Mouse (Mus musculus): ENCODE results near the gene Olfr799. TPM values are rescaled to one million over a fixed set of nuclear protein-coding genes. Genes with fewer than 3 reads are reported as not detected.

The Olfr799 gene
- polyA plus RNA-seq, 1 experiment = not detected

GRCm38 (mm10) chr10:129673765-129674164 is 36.5 kb downstream of the Olfr799 start, which contains the start of gene Olfr801:
Gene Olfr801, minus strand, starts transcription at chr10:129673865.
- H3K4me1 ChIP-seq (replicated peaks; ENCODE audit: control insufficient read depth, insufficient read depth, low read length) = no peaks in the 10 kb centered on the region
- TF ChIP-seq POLR2A (IDR thresholded peaks at IDR 0.05; ENCODE audit: control insufficient read depth, extremely low read depth, insufficient read depth, low read length, poor library complexity) (no peak), CTCF (IDR thresholded peaks at IDR 0.05; ENCODE audit: borderline replicate concordance, control insufficient read depth, extremely low read depth, insufficient read depth, low read length, poor library complexity) (no peak)
- H3K27ac ChIP-seq (ENCODE audit: control insufficient read depth, insufficient read depth, low read length) = no peak within 1 kb of the TSS
- no peaks in the 10 kb centered on the region for H3K27me3 ChIP-seq (ENCODE audit: control insufficient read depth, insufficient read depth, low read length)
- no peak within 1 kb of the TSS for H3K4me3 ChIP-seq (ENCODE audit: control insufficient read depth, insufficient read depth, low read length)
- H3K36me3 ChIP-seq (ENCODE audit: control insufficient read depth, insufficient read depth, low read length) = no peaks in the 10 kb centered on the region
- 93% methylated on average over 1 of the region's 1 CpGs for WGBS
- DNase-seq = no peak

GRCm38 (mm10) chr10:129688069-129688468 is 50.8 kb downstream of the Olfr799 start, which contains the start of gene Olfr802:
Gene Olfr802, minus strand, starts transcription at chr10:129688169.
- Histone ChIP-seq H3K27ac (ENCODE audit: control insufficient read depth, insufficient read depth, low read length) (no peak within 1 kb of the TSS), H3K4me1 (replicated peaks; ENCODE audit: control insufficient read depth, insufficient read depth, low read length) (no peaks in the 10 kb centered on the region), H3K27me3 (ENCODE audit: control insufficient read depth, insufficient read depth, low read length) (no peaks in the 10 kb centered on the region), H3K36me3 (ENCODE audit: control insufficient read depth, insufficient read depth, low read length) (no peaks in the 10 kb centered on the region), H3K4me3 (ENCODE audit: control insufficient read depth, insufficient read depth, low read length) (no peak within 1 kb of the TSS)
- WGBS = 65% methylated on average over 1 of the region's 1 CpGs
- no peak for DNase-seq
- no peak for TF ChIP-seq CTCF (IDR thresholded peaks at IDR 0.05; ENCODE audit: borderline replicate concordance, control insufficient read depth, extremely low read depth, insufficient read depth, low read length, poor library complexity)
- TF ChIP-seq POLR2A (IDR thresholded peaks at IDR 0.05; ENCODE audit: control insufficient read depth, extremely low read depth, insufficient read depth, low read length, poor library complexity) = no peak

GRCm38 (mm10) chr10:129694186-129694585 is 56.9 kb downstream of the Olfr799 start, which contains the start of gene Olfr803:
Gene Olfr803, minus strand, starts transcription at chr10:129694286.
- Histone ChIP-seq H3K36me3 (ENCODE audit: control insufficient read depth, insufficient read depth, low read length) (no peaks in the 10 kb centered on the region), H3K27ac (ENCODE audit: control insufficient read depth, insufficient read depth, low read length) (no peak within 1 kb of the TSS), H3K4me1 (replicated peaks; ENCODE audit: control insufficient read depth, insufficient read depth, low read length) (no peaks in the 10 kb centered on the region), H3K4me3 (ENCODE audit: control insufficient read depth, insufficient read depth, low read length) (no peak within 1 kb of the TSS), H3K27me3 (ENCODE audit: control insufficient read depth, insufficient read depth, low read length) (no peaks in the 10 kb centered on the region)
- no peak for DNase-seq
- 87% methylated on average over 2 of the region's 2 CpGs for WGBS
- no peak for TF ChIP-seq CTCF (IDR thresholded peaks at IDR 0.05; ENCODE audit: borderline replicate concordance, control insufficient read depth, extremely low read depth, insufficient read depth, low read length, poor library complexity)
- TF ChIP-seq POLR2A (IDR thresholded peaks at IDR 0.05; ENCODE audit: control insufficient read depth, extremely low read depth, insufficient read depth, low read length, poor library complexity) = no peak

Other genes starting within 250 kb of the Olfr799 start
- not detected in 2 replicates for gene Olfr785, start 232.1 kb upstream of the Olfr799 start, polyA plus RNA-seq (2012; rRNA removed)
- not detected in 2 replicates for gene Olfr786, start 210.2 kb upstream of the Olfr799 start, polyA plus RNA-seq (2012; rRNA removed)
- not detected in 2 replicates for gene Olfr787, start 175.6 kb upstream of the Olfr799 start, polyA plus RNA-seq (2012; rRNA removed)
- not detected in 2 replicates for gene Olfr788, start 166.5 kb upstream of the Olfr799 start, polyA plus RNA-seq (2012; rRNA removed)
- not detected in 2 replicates for gene Olfr789, start 152.7 kb upstream of the Olfr799 start, polyA plus RNA-seq (2012; rRNA removed)
- not detected in 2 replicates for gene Olfr790, start 139.0 kb upstream of the Olfr799 start, polyA plus RNA-seq (2012; rRNA removed)
- not detected in 2 replicates for gene Olfr791, start 115.7 kb upstream of the Olfr799 start, polyA plus RNA-seq (2012; rRNA removed)
- not detected in 2 replicates for gene Olfr792, start 98.3 kb upstream of the Olfr799 start, polyA plus RNA-seq (2012; rRNA removed)
- gene Olfr794, start 69.8 kb upstream of the Olfr799 start, polyA plus RNA-seq (2012; rRNA removed) = not detected in 2 replicates
- not detected in 2 replicates for gene Olfr796, start 24.9 kb upstream of the Olfr799 start, polyA plus RNA-seq (2012; rRNA removed)
- not detected in 2 replicates for gene Olfr798, start 9.6 kb upstream of the Olfr799 start, polyA plus RNA-seq (2012; rRNA removed)
- gene Olfr800, start 20.2 kb downstream of the Olfr799 start, polyA plus RNA-seq (2012; rRNA removed) = not detected in 2 replicates
- gene Olfr801, start 36.4 kb downstream of the Olfr799 start, polyA plus RNA-seq (2012; rRNA removed) = not detected in 2 replicates
- gene Olfr802, start 50.7 kb downstream of the Olfr799 start, polyA plus RNA-seq (2012; rRNA removed) = not detected in 2 replicates
- not detected in 2 replicates for gene Olfr803, start 56.8 kb downstream of the Olfr799 start, polyA plus RNA-seq (2012; rRNA removed)
- not detected in 2 replicates for gene Olfr804, start 65.7 kb downstream of the Olfr799 start, polyA plus RNA-seq (2012; rRNA removed)
- gene Olfr805, start 91.9 kb downstream of the Olfr799 start, polyA plus RNA-seq (2012; rRNA removed) = not detected in 2 replicates
- gene Olfr806, start 104.4 kb downstream of the Olfr799 start, polyA plus RNA-seq (2012; rRNA removed) = not detected in 2 replicates
- gene Olfr807, start 120.3 kb downstream of the Olfr799 start, polyA plus RNA-seq (2012; rRNA removed) = not detected in 2 replicates
- not detected in 2 replicates for gene Olfr808, start 128.0 kb downstream of the Olfr799 start, polyA plus RNA-seq (2012; rRNA removed)
- not detected in 2 replicates for gene Olfr809, start 137.2 kb downstream of the Olfr799 start, polyA plus RNA-seq (2012; rRNA removed)
- gene Olfr810, start 157.4 kb downstream of the Olfr799 start, polyA plus RNA-seq (2012; rRNA removed) = not detected in 2 replicates
- gene Olfr811, start 166.9 kb downstream of the Olfr799 start, polyA plus RNA-seq (2012; rRNA removed) = not detected in 2 replicates
- not detected in 2 replicates for gene Olfr812, start 208.6 kb downstream of the Olfr799 start, polyA plus RNA-seq (2012; rRNA removed)
- gene Olfr813, start 217.9 kb downstream of the Olfr799 start, polyA plus RNA-seq (2012; rRNA removed) = not detected in 2 replicates
- not detected in 2 replicates for gene Olfr814, start 242.4 kb downstream of the Olfr799 start, polyA plus RNA-seq (2012; rRNA removed)

All from thymus, adult 2 months (tissue).